Mouse (Mus musculus) urinary bladder, postnatal 36 days (tissue): ENCODE results near the gene Grid2ip.
"Not testable (repeated sequence)": the region's sequence is repeated elsewhere in the genome, so short reads cannot be mapped to it uniquely, and the experiment has no call there.

Experiments
- DNase-seq, 2 experiments: peaks; one replicate each; pipeline ENCODE4 v3.0.0; 2022; ENCODE audit warnings: low spot score in 2 of 2, mixed read lengths in 1 of 2

Gene Grid2ip

GRCm38 (mm10) chr5:143363678-143364615 lies 6.8 kb downstream of the Grid2ip start:
- DNase-seq = no peak

GRCm38 (mm10) chr5:143367931-143368330 lies 10.8 kb downstream of the Grid2ip start:
- DNase-seq = no peak

- DNase-seq = no peak
Measured at GRCm38 (mm10) chr5:143369611-143370255, 12.6 kb downstream of the Grid2ip start.

- DNase-seq = no peak
Measured at GRCm38 (mm10) chr5:143370416-143371145, 13.4 kb downstream of the Grid2ip start.

- DNase-seq = no peak
Measured at GRCm38 (mm10) chr5:143371146-143371510, 14.0 kb downstream of the Grid2ip start.

GRCm38 (mm10) chr5:143372818-143373217 lies 15.7 kb downstream of the Grid2ip start:
- peak in 1 of 2 experiments; percentile 10 for DNase-seq

GRCm38 (mm10) chr5:143375242-143375641 lies 18.1 kb downstream of the Grid2ip start:
- peak; percentile 71 to 75 for DNase-seq

GRCm38 (mm10) chr5:143376156-143376555 lies 19.0 kb downstream of the Grid2ip start:
- DNase-seq = no peak

GRCm38 (mm10) chr5:143386797-143387621 lies 29.9 kb downstream of the Grid2ip start:
- peak in 1 of 2 experiments; percentile 26 for DNase-seq

- DNase-seq = no peak
Measured at GRCm38 (mm10) chr5:143394184-143394583, 37.0 kb downstream of the Grid2ip start.

- DNase-seq = not testable (repeated sequence)
Measured at GRCm38 (mm10) chr5:143394966-143395365, 37.8 kb downstream of the Grid2ip start.

- no peak for DNase-seq
Measured at GRCm38 (mm10) chr5:143395649-143396048, 38.5 kb downstream of the Grid2ip start.

GRCm38 (mm10) chr5:143400501-143400900 lies 43.4 kb downstream of the Grid2ip start:
- peak; percentile 46 to 64 for DNase-seq

- DNase-seq = no peak
Measured at GRCm38 (mm10) chr5:143401556-143401955, 44.4 kb downstream of the Grid2ip start.

GRCm38 (mm10) chr5:143403221-143404147 lies 46.3 kb downstream of the Grid2ip start, which contains the start of gene Kdelr2:
Gene Kdelr2 (plus strand): TSS chr5:143403838.
- peak; percentile 86 to 91 for DNase-seq

GRCm38 (mm10) chr5:143404148-143404930 lies 47.2 kb downstream of the Grid2ip start:
- no peak for DNase-seq

- DNase-seq = no peak
Measured at GRCm38 (mm10) chr5:143405200-143405599, 48.1 kb downstream of the Grid2ip start.

GRCm38 (mm10) chr5:143406548-143406947 lies 49.4 kb downstream of the Grid2ip start:
- DNase-seq = no peak

GRCm38 (mm10) chr5:143409239-143409638 lies 52.1 kb downstream of the Grid2ip start:
- no peak for DNase-seq
